Mouse (Mus musculus): ENCODE measurements around the gene Asf1a.
"Not testable (repeated sequence)": the region's sequence is repeated elsewhere in the genome, so short reads cannot be mapped to it uniquely, and the experiment has no call there.

Asf1a gene

GRCm38 (mm10) chr10:53650683-53651082, 54.1 kb downstream of the Asf1a start:
- DNase-seq, result no peak

- DNase-seq, result not testable (repeated sequence)
These were observed 57.7 kb downstream of the Asf1a start for GRCm38 (mm10) chr10:53654239-53654638.
